Mouse (Mus musculus) hindbrain, embryonic 12.5 days (tissue): ENCODE measurements around the gene Gm47955. TPM values are rescaled to one million over a fixed set of nuclear protein-coding genes. Genes with fewer than 3 reads are reported as not detected.

Source experiments
- ATAC-seq: fragments of 200-750 bp; cut with Nextera tagmentation; 2 replicates; pipeline ENCODE4 v1.8.0; 2017; ENCODE audit warnings: moderate TSS enrichment; ENCODE audit not compliant: low FRiP score
- H3K27ac ChIP-seq: fragments of 300-500 bp; sonication (generic); 2 replicates; pipeline ENCODE4 v1.5.1; 2016; ENCODE audit warnings: mild to moderate bottlenecking
- H3K27me3 ChIP-seq: fragments of 300-500 bp; sonication (generic); 2 replicates; pipeline ENCODE4 v1.6.1; 2016; ENCODE audit warnings: mild to moderate bottlenecking
- H3K36me3 ChIP-seq: fragments of 300-500 bp; sonication (generic); 2 replicates; pipeline ENCODE4 v1.6.1; 2016; ENCODE audit warnings: mild to moderate bottlenecking
- H3K4me1 ChIP-seq: fragments of 300-500 bp; sonication (generic); 2 replicates; pipeline ENCODE4 v1.6.1; 2016
- H3K4me2 ChIP-seq: fragments of 300-500 bp; sonication (generic); replicated peaks from 2 replicates; pipeline ENCODE4 v1.6.1; 2016; ENCODE audit warnings: mild to moderate bottlenecking
- H3K4me3 ChIP-seq: fragments of 300-500 bp; sonication (generic); 2 replicates; pipeline ENCODE4 v1.5.1; 2016; ENCODE audit warnings: mild to moderate bottlenecking
- H3K9ac ChIP-seq: fragments of 300-500 bp; sonication (generic); 2 replicates; pipeline ENCODE4 v1.6.1; 2016; ENCODE audit warnings: mild to moderate bottlenecking, moderate library complexity
- H3K9me3 ChIP-seq: fragments of 300-500 bp; sonication (generic); replicated peaks from 2 replicates; pipeline ENCODE4 v1.6.1; 2016; ENCODE audit warnings: mild to moderate bottlenecking
- WGBS: fragments of 180-500 bp; shearing (Covaris S2); methylation state at CpG from one replicate; pipeline ENCODE4 v1.1.7; 2016; 5-methylcytosine and 5-hydroxymethylcytosine counted together
- polyA plus RNA-seq: library from polyadenylated mRNA; unstranded; fragments of >200 nt; fragmentation: Nextera tagmentation; extraction: Ambion mirVana; gene quantifications from 2 replicates; pipeline ENCODE4 v1.2.1, GENCODE M21; 2016

Gene Gm47955
- polyA plus RNA-seq, 1 experiment from 2014 or later: not detected

GRCm38 (mm10) chr1:83006218-83007179, 46.4 kb downstream of the Gm47955 start:
- H3K4me3 ChIP-seq: no peak overlapping the region
- H3K9ac ChIP-seq: no peak overlapping the region
- ATAC-seq: no peak
- no peak overlapping the region for H3K27ac ChIP-seq
- no peaks in the 10 kb centered on the region for H3K27me3 ChIP-seq
- no peaks in the 10 kb centered on the region for H3K4me1 ChIP-seq
- H3K9me3 ChIP-seq: no peaks in the 10 kb centered on the region
- 85% methylated on average over 8 of the region's 8 CpGs for WGBS
- H3K4me2 ChIP-seq: no peak overlapping the region
- no peaks in the 10 kb centered on the region for H3K36me3 ChIP-seq

GRCm38 (mm10) chr1:83007471-83007870, 47.4 kb downstream of the Gm47955 start:
- no peak overlapping the region for H3K27ac ChIP-seq
- H3K27me3 ChIP-seq: no peaks in the 10 kb centered on the region
- H3K4me3 ChIP-seq: no peak overlapping the region
- no peaks in the 10 kb centered on the region for H3K9me3 ChIP-seq
- no peak for ATAC-seq
- no peaks in the 10 kb centered on the region for H3K36me3 ChIP-seq
- no peaks in the 10 kb centered on the region for H3K4me1 ChIP-seq
- WGBS: 79% methylated on average over 6 of the region's 6 CpGs
- H3K9ac ChIP-seq: no peak overlapping the region
- no peak overlapping the region for H3K4me2 ChIP-seq

Other genes starting within 250 kb of the Gm47955 start
- gene Mff, start 235.4 kb upstream of the Gm47955 start, polyA plus RNA-seq: 259 and 278 TPM in 2 replicates
- 0.16 TPM in 1 of 2 replicates, not detected in the other for gene Tm4sf20, start 191.8 kb upstream of the Gm47955 start, polyA plus RNA-seq
- not detected in 2 replicates for gene Gm47791, start 189.0 kb upstream of the Gm47955 start, polyA plus RNA-seq
- gene Agfg1, start 120.8 kb upstream of the Gm47955 start, polyA plus RNA-seq: 44.9 and 49.4 TPM in 2 replicates
- 0.54 and 0.60 TPM in 2 replicates for gene A030005L19Rik, start 47.0 kb upstream of the Gm47955 start, polyA plus RNA-seq
- gene A030014E15Rik, start 35.4 kb upstream of the Gm47955 start, polyA plus RNA-seq: not detected in 2 replicates
- not detected in 2 replicates for gene Gm6217, start 28.9 kb upstream of the Gm47955 start, polyA plus RNA-seq
- gene A030003K21Rik, start 16.9 kb upstream of the Gm47955 start, polyA plus RNA-seq: not detected in 2 replicates
- not detected in 2 replicates for gene Gm7544, start 4.3 kb upstream of the Gm47955 start, polyA plus RNA-seq
- not detected in 2 replicates for gene Gm47959, start 40.3 kb downstream of the Gm47955 start, polyA plus RNA-seq
- gene Slc19a3, start 78.2 kb downstream of the Gm47955 start, polyA plus RNA-seq: 0.26 and 0.77 TPM in 2 replicates
- not detected in 2 replicates for gene Krtap28-10, start 82.2 kb downstream of the Gm47955 start, polyA plus RNA-seq
- gene Gm47969, start 84.6 kb downstream of the Gm47955 start, polyA plus RNA-seq: not detected in 2 replicates
- not detected in 2 replicates for gene A030005K14Rik, start 99.1 kb downstream of the Gm47955 start, polyA plus RNA-seq
- gene Krtap28-13, start 100.6 kb downstream of the Gm47955 start, polyA plus RNA-seq: not detected in 2 replicates
- not detected in 2 replicates for gene Ccl20, start 156.5 kb downstream of the Gm47955 start, polyA plus RNA-seq
- 0.72 and 0.95 TPM in 2 replicates for gene Daw1, start 199.5 kb downstream of the Gm47955 start, polyA plus RNA-seq